Mouse (Mus musculus) stomach, postnatal 0 days (tissue): ENCODE data around the gene Mst1. TPM values are rescaled to one million over a fixed set of nuclear protein-coding genes. Genes with fewer than 3 reads are reported as not detected.

ENCODE experiments used
- ATAC-seq: fragments of 200-750 bp; cut with Nextera tagmentation; 2 replicates; pipeline ENCODE4 v1.8.0; 2017; ENCODE audit not compliant: low FRiP score, low TSS enrichment
- DNase-seq: peaks from one replicate; pipeline ENCODE4 v3.0.0-alpha.2; 2016; ENCODE audit warnings: low spot score
- H3K27ac ChIP-seq: fragments of 300-500 bp; sonication (generic); replicated peaks from 2 replicates; pipeline ENCODE4 v1.5.1; 2014; ENCODE audit warnings: mild to moderate bottlenecking, control low read depth
- H3K27me3 ChIP-seq: fragments of 300-500 bp; sonication (generic); 2 replicates; pipeline ENCODE4 v1.6.1; 2014; ENCODE audit warnings: low read length; ENCODE audit not compliant: control insufficient read depth, insufficient read depth
- H3K36me3 ChIP-seq: fragments of 300-500 bp; sonication (generic); 2 replicates; pipeline ENCODE4 v1.6.1; 2014; ENCODE audit warnings: low read length, mixed read lengths; ENCODE audit not compliant: control insufficient read depth, insufficient read depth
- H3K4me1 ChIP-seq: fragments of 300-500 bp; sonication (generic); replicated peaks from 2 replicates; pipeline ENCODE4 v1.6.1; 2014; ENCODE audit warnings: antibody characterized with exemption; ENCODE audit not compliant: control insufficient read depth, insufficient read depth
- H3K4me2 ChIP-seq: fragments of 300-500 bp; sonication (generic); replicated peaks from 2 replicates; pipeline ENCODE4 v1.6.1; 2014; ENCODE audit warnings: low read depth, mild to moderate bottlenecking, control low read depth, moderate library complexity
- H3K4me3 ChIP-seq: fragments of 300-500 bp; sonication (generic); 2 replicates; pipeline ENCODE4 v1.5.1; 2014; ENCODE audit warnings: low read depth, low read length, control low read depth
- H3K9ac ChIP-seq: fragments of 300-500 bp; sonication (generic); 2 replicates; pipeline ENCODE4 v1.6.1; 2014; ENCODE audit warnings: mild to moderate bottlenecking, low read length, control low read depth, mixed read lengths
- H3K9me3 ChIP-seq: fragments of 300-500 bp; sonication (generic); 2 replicates; pipeline ENCODE4 v1.6.1; 2016; ENCODE audit warnings: low read length; ENCODE audit not compliant: control insufficient read depth
- CTCF ChIP-seq: IDR thresholded peaks from 2 replicates; pipeline ENCODE4 v1.5.1; 2016; ENCODE audit warnings: antibody characterized with exemption, low read depth, mild to moderate bottlenecking, moderate library complexity
- EP300 ChIP-seq: optimal IDR thresholded peaks from 2 replicates; pipeline ENCODE3; 2016; ENCODE audit warnings: antibody characterized with exemption
- WGBS: fragments of 180-500 bp; shearing (Covaris S2); extraction: QIAGEN DNeasy Blood & Tissue Kit; methylation state at CpG from one replicate; pipeline ENCODE4 v1.1.7; 2014; 5-methylcytosine and 5-hydroxymethylcytosine counted together
- polyA plus RNA-seq: library from polyadenylated mRNA; unstranded; fragments of >200 nt; fragmentation: Nextera tagmentation; extraction: Ambion mirVana; gene quantifications from 2 replicates; pipeline ENCODE4 v1.2.1, GENCODE M21; 2015

Gene Mst1
- polyA plus RNA-seq, 1 experiment from 2014 or later: 4.4 TPM

- TF ChIP-seq EP300 (no peak), CTCF (peak; percentile 18; the same call in 1 of the 2 replicates)
- WGBS: 49% methylated on average over 10 of the region's 10 CpGs
- H3K4me2 ChIP-seq: no peak overlapping the region
- no peaks in the 10 kb centered on the region for H3K27me3 ChIP-seq
- no peaks in the 10 kb centered on the region for H3K4me1 ChIP-seq
- no peak overlapping the region for H3K4me3 ChIP-seq
- no peaks in the 10 kb centered on the region for H3K9me3 ChIP-seq
- ATAC-seq: peak; percentile 15; the same call in 1 of the 2 replicates
- no peak overlapping the region for H3K9ac ChIP-seq
- no peak for DNase-seq
- 0 out of 2 replicates have a peak overlapping the region, but pooled peaks have one; percentile 14 for H3K27ac ChIP-seq
- peaks cover 6% of the 10 kb centered on the region; the same call in 1 of the 2 replicates for H3K36me3 ChIP-seq
These were observed 15.9 kb downstream of the Mst1 start for GRCm38 (mm10) chr9:108095949-108096712.

- Histone ChIP-seq H3K9ac (no peak overlapping the region), H3K4me1 (no peaks in the 10 kb centered on the region), H3K36me3 (no peaks in the 10 kb centered on the region), H3K4me2 (no peak overlapping the region), H3K27ac (no peak overlapping the region), H3K9me3 (no peaks in the 10 kb centered on the region), H3K4me3 (no peak overlapping the region), H3K27me3 (no peaks in the 10 kb centered on the region)
- TF ChIP-seq EP300 (no peak), CTCF (no peak)
- no peak for DNase-seq
- WGBS: 86% methylated on average over 8 of the region's 8 CpGs
- ATAC-seq: no peak
These were observed 19.4 kb downstream of the Mst1 start for GRCm38 (mm10) chr9:108099619-108100018.

GRCm38 (mm10) chr9:108104766-108105548, 24.7 kb downstream of the Mst1 start:
- Histone ChIP-seq H3K4me3 (no peak overlapping the region), H3K9me3 (no peaks in the 10 kb centered on the region), H3K9ac (peak overlapping the region; percentile 36), H3K4me1 (no peaks in the 10 kb centered on the region; the same call in 1 of the 2 replicates), H3K4me2 (peak overlapping the region; percentile 32), H3K27ac (peak overlapping the region; percentile 74), H3K36me3 (no peaks in the 10 kb centered on the region), H3K27me3 (no peaks in the 10 kb centered on the region)
- peak; percentile 89 for DNase-seq
- 47% methylated on average over 31 of the region's 31 CpGs for WGBS
- TF ChIP-seq CTCF: no peak
- no peak for TF ChIP-seq EP300
- peak; percentile 84 for ATAC-seq

- 74% methylated on average over 12 of the region's 12 CpGs for WGBS
- no peak for DNase-seq
- H3K36me3 ChIP-seq: no peaks in the 10 kb centered on the region
- no peak overlapping the region for H3K9ac ChIP-seq
- peak overlapping the region; percentile 32; the same call in 1 of the 2 replicates for H3K4me2 ChIP-seq
- TF ChIP-seq EP300 (no peak), CTCF (no peak)
- no peak for ATAC-seq
- peak overlapping the region; percentile 74 for H3K27ac ChIP-seq
- no peaks in the 10 kb centered on the region; the same call in 1 of the 2 replicates for H3K4me1 ChIP-seq
- H3K4me3 ChIP-seq: no peak overlapping the region
- H3K9me3 ChIP-seq: no peaks in the 10 kb centered on the region
- H3K27me3 ChIP-seq: no peaks in the 10 kb centered on the region
These were observed 25.3 kb downstream of the Mst1 start for GRCm38 (mm10) chr9:108105549-108105863.

GRCm38 (mm10) chr9:108106090-108106489, 25.9 kb downstream of the Mst1 start:
- Histone ChIP-seq H3K27me3 (no peaks in the 10 kb centered on the region), H3K36me3 (no peaks in the 10 kb centered on the region), H3K27ac (no peak overlapping the region), H3K9ac (no peak overlapping the region), H3K4me3 (no peak overlapping the region), H3K9me3 (no peaks in the 10 kb centered on the region), H3K4me2 (no peak overlapping the region), H3K4me1 (peaks cover 3% of the 10 kb centered on the region)
- no peak for DNase-seq
- no peak for TF ChIP-seq CTCF
- no peak for TF ChIP-seq EP300
- no peak for ATAC-seq
- WGBS: 90% methylated on average over 23 of the region's 23 CpGs
